Mouse (Mus musculus): ENCODE data around the gene Mks1. TPM values are rescaled to one million over a fixed set of nuclear protein-coding genes. Genes with fewer than 3 reads are reported as not detected.

Mks1 gene
- 16.0 and 19.6 TPM in 2 replicates for polyA plus RNA-seq (2016; fragmentation: Nextera tagmentation; extraction: Ambion mirVana)

DNA sequence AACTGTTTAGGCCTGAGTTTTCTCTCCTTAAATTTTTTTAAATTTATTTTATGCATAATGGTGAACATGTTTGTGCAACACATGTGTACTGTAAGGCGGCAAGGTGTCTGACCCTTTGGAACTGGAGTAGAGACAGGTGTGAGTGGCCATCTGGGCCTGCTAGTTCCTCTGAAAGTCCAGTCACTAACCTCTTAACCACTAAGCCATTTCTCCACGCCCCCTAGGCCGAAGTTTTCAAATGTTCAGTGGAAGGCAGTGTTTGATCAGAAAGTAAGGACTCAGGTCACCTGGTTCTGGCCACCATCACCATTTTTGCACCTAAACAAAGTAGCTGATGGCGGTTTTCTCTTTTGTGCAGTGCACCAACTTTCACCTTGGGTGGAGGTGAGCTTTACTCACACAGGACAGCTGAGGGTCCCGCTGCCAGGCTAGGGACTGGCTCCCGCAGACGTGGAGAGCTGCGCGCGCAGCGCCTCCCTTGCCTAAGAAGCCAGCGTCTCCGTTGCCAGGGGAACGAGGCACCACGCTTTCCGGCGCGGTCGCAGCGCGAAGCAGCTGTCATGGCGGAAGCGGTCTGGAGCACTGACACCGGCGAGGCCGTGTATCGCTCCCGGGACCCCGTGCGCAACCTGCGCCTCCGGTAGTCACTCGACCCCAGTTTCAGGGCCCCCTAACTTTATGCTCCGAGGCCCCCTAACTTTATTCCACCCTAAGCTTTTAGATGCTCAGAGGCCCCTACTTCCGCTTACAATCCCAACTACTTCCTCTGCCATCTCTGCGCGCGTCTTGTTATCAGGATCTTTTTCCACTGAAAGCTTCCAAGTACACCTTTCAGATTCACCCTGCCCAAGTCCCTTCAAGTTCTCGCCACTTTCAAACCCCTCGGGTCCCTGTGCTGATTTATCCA lies at the start of gene Mks1:
Gene Mks1, plus strand, starts transcription at position 526 of the 907 bp plus-strand sequence.
- ATAC-seq (ENCODE audit: low FRiP score), result peak; percentile 96
- peak within 1 kb of the TSS; percentile 73 for H3K27ac ChIP-seq
- 4% methylated on average over 40 of the region's 40 CpGs for WGBS

DNA sequence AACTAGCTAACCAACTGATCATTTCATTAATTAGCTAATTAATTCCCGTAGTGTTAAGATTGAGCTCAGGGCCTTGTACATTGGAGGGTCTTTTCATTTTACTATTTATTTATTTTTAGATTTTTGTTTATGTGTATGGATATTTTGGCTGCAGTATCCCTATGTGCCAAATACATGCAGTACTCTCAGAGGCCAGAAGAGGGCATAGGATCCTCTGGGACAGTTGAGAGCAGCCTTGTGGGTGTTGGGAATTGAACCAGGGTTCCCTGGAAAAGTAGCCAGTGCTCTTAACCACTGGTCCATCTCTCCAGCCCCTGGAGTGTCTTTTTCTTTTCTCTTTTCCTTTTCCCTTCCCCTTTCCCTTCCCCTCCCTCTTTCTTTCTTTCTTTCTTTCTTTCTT lies 47.6 kb upstream of the Mks1 start:
- Histone ChIP-seq H3K4me2 (no peak overlapping the region), H3K4me1 (no peaks in the 10 kb centered on the region), H3K27me3 (0 out of 2 replicates have a peak, but pooled peaks cover 2% of the 10 kb centered on the region), H3K9me3 (no peaks in the 10 kb centered on the region), H3K4me3 (replicated peaks) (no peak overlapping the region), H3K27ac (no peak overlapping the region), H3K9ac (no peak overlapping the region), H3K36me3 (replicated peaks) (no peaks in the 10 kb centered on the region)
- no peak for ATAC-seq (ENCODE audit: low FRiP score)
- WGBS, result 56% methylated on average over 1 of the region's 1 CpGs

More for the DNA sequence above, at the start of gene Mks1:
- H3K4me1 ChIP-seq, result peaks cover 13% of the 10 kb centered on the region
- H3K9me3 ChIP-seq, result no peaks in the 10 kb centered on the region
- peak within 1 kb of the TSS; percentile 80 for H3K4me2 ChIP-seq
- no peaks in the 10 kb centered on the region for H3K27me3 ChIP-seq
- peaks cover 15% of the 10 kb centered on the region for H3K36me3 ChIP-seq (replicated peaks)
- H3K4me3 ChIP-seq (replicated peaks), result peak within 1 kb of the TSS; percentile 52
- peak within 1 kb of the TSS; percentile 63 for H3K9ac ChIP-seq

- 88% methylated on average over 6 of the region's 6 CpGs for WGBS
- Histone ChIP-seq H3K4me1 (peaks cover 5% of the 10 kb centered on the region), H3K4me3 (replicated peaks) (no peak overlapping the region), H3K27ac (no peak overlapping the region), H3K36me3 (replicated peaks) (no peaks in the 10 kb centered on the region), H3K4me2 (no peak overlapping the region), H3K9ac (no peak overlapping the region), H3K9me3 (no peaks in the 10 kb centered on the region), H3K27me3 (no peaks in the 10 kb centered on the region)
- no peak for ATAC-seq (ENCODE audit: low FRiP score)
Observed at GRCm38 (mm10) chr11:87807433-87807832, 45.6 kb upstream of the Mks1 start.

- no peaks in the 10 kb centered on the region for H3K9me3 ChIP-seq
- ATAC-seq (ENCODE audit: low FRiP score), result no peak
- H3K4me2 ChIP-seq, result no peak overlapping the region
- 83% methylated on average over 7 of the region's 7 CpGs for WGBS
- no peak overlapping the region for H3K4me3 ChIP-seq (replicated peaks)
- no peak overlapping the region for H3K27ac ChIP-seq
- H3K27me3 ChIP-seq, result no peaks in the 10 kb centered on the region
- H3K9ac ChIP-seq, result no peak overlapping the region
- peaks cover 5% of the 10 kb centered on the region for H3K4me1 ChIP-seq
- no peaks in the 10 kb centered on the region for H3K36me3 ChIP-seq (replicated peaks)
Observed at GRCm38 (mm10) chr11:87808236-87808635, 44.8 kb upstream of the Mks1 start.

- no peak overlapping the region for H3K27ac ChIP-seq
- no peak for ATAC-seq (ENCODE audit: low FRiP score)
- peaks cover 5% of the 10 kb centered on the region; the same call in 1 of the 2 replicates for H3K27me3 ChIP-seq
- no peak overlapping the region for H3K4me3 ChIP-seq (replicated peaks)
- 62% methylated on average over 4 of the region's 4 CpGs for WGBS
- no peak overlapping the region for H3K4me2 ChIP-seq
- H3K9ac ChIP-seq, result no peak overlapping the region
- H3K36me3 ChIP-seq (replicated peaks), result no peaks in the 10 kb centered on the region
- H3K9me3 ChIP-seq, result no peaks in the 10 kb centered on the region
- H3K4me1 ChIP-seq, result peaks cover 5% of the 10 kb centered on the region
Observed at GRCm38 (mm10) chr11:87811396-87811795, 41.6 kb upstream of the Mks1 start.

DNA sequence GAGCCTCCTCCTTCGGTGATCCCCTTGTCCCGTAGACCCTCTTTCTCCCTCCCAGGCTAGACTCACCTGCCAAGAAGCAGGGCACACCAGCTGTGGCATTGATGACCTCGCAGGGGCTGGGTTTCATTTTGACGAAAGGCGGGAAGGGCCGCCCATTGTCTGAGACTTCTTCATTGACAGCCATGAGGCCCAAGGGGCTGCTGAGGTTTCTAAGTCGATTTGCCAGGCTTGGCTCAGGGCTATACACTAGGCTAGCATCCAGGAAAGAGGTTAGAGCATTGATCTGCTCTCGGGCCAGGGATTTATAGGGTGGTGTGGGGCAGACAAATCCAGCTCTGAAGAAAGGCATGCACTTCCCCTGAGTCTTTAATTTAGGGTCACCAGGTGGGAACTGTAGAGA lies 38.2 kb upstream of the Mks1 start:
- 70% methylated on average over 8 of the region's 8 CpGs for WGBS
- H3K4me1 ChIP-seq, result peaks cover 10% of the 10 kb centered on the region
- no peaks in the 10 kb centered on the region for H3K9me3 ChIP-seq
- no peak overlapping the region for H3K9ac ChIP-seq
- H3K4me3 ChIP-seq (replicated peaks), result no peak overlapping the region
- no peaks in the 10 kb centered on the region for H3K36me3 ChIP-seq (replicated peaks)
- no peak overlapping the region for H3K4me2 ChIP-seq
- H3K27ac ChIP-seq, result no peak overlapping the region
- no peak for ATAC-seq (ENCODE audit: low FRiP score)
- peaks cover 12% of the 10 kb centered on the region; the same call in 1 of the 2 replicates for H3K27me3 ChIP-seq

- H3K9me3 ChIP-seq, result no peaks in the 10 kb centered on the region
- ATAC-seq (ENCODE audit: low FRiP score), result peak; percentile 82
- H3K27me3 ChIP-seq, result peaks cover 12% of the 10 kb centered on the region; the same call in 1 of the 2 replicates
- H3K4me1 ChIP-seq, result peaks cover 5% of the 10 kb centered on the region; the same call in 1 of the 2 replicates
- peak overlapping the region; percentile 63 for H3K4me2 ChIP-seq
- peak overlapping the region; percentile 31 for H3K27ac ChIP-seq
- peak overlapping the region; percentile 55 for H3K9ac ChIP-seq
- H3K36me3 ChIP-seq (replicated peaks), result no peaks in the 10 kb centered on the region
- 4% methylated on average over 31 of the region's 31 CpGs for WGBS
- H3K4me3 ChIP-seq (replicated peaks), result peak overlapping the region; percentile 39
Observed at GRCm38 (mm10) chr11:87816707-87817442, 36.1 kb upstream of the Mks1 start.

DNA sequence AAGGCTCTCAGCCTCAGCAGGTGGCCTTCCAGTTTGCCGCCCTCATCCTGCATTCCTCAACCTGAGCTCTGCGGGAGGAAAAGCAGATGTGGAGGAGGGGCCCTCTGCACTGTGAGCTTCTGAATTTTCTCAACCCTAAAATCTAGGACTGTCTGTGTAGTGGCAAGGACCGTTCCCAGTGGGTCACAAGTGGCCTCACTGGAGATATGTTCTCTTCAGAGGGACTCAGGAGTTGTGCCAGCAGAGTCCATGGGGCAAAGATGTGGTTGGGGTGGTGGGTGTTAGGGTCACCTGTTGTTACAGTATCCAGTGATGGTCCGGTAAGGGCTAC lies 35.6 kb upstream of the Mks1 start:
- WGBS, result 34% methylated on average over 4 of the region's 4 CpGs
- no peaks in the 10 kb centered on the region for H3K9me3 ChIP-seq
- peak overlapping the region; percentile 39 for H3K4me3 ChIP-seq (replicated peaks)
- H3K9ac ChIP-seq, result peak overlapping the region; percentile 55
- peak; percentile 17; the same call in 1 of the 2 replicates for ATAC-seq (ENCODE audit: low FRiP score)
- H3K4me1 ChIP-seq, result peaks cover 5% of the 10 kb centered on the region; the same call in 1 of the 2 replicates
- no peak overlapping the region for H3K27ac ChIP-seq
- H3K27me3 ChIP-seq, result peaks cover 12% of the 10 kb centered on the region; the same call in 1 of the 2 replicates
- H3K36me3 ChIP-seq (replicated peaks), result no peaks in the 10 kb centered on the region
- peak overlapping the region; percentile 63 for H3K4me2 ChIP-seq

GRCm38 (mm10) chr11:87821502-87821901 lies 31.5 kb upstream of the Mks1 start:
- Histone ChIP-seq H3K27me3 (0 out of 2 replicates have a peak, but pooled peaks cover 7% of the 10 kb centered on the region), H3K4me2 (no peak overlapping the region), H3K9ac (no peak overlapping the region), H3K4me1 (peaks cover 5% of the 10 kb centered on the region; the same call in 1 of the 2 replicates), H3K9me3 (no peaks in the 10 kb centered on the region), H3K4me3 (replicated peaks) (no peak overlapping the region), H3K27ac (no peak overlapping the region), H3K36me3 (replicated peaks) (no peaks in the 10 kb centered on the region)
- no peak for ATAC-seq (ENCODE audit: low FRiP score)
- WGBS, result 49% methylated on average over 5 of the region's 5 CpGs

DNA sequence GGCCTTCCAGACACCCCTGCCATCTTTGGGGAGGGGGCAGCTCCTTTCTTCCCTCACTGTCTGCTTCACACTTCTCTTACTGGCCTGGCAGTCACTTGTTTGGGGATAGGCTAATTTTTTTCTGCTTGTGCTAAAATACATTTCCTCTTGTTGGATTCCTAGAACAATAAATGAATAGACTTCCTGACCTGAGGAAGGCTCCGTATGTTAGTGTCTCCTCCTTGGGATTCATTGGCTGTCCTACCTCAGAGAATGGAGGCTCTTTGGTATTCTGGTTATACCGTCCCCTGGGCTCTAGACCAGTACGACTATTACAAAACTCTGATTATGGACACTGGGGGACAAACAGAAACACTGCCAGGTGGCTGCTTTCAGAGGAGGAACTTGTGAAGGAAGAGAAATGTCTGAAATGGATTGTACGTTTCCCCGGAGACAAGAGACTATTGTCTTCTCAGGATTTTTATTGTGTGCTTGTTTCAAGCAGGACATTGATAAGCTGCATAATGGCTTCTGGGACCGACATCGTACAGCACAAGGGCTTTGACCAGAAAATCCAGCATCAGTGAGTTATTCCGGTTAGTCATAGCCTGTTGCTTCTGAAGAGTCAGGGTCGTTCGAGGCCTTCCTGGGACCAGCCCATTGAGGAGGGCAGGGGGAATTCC lies 24.6 kb upstream of the Mks1 start, which contains the start of gene Lpo:
Gene Lpo, minus strand, starts transcription at position 51 of the 662 bp plus-strand sequence.
- Histone ChIP-seq H3K4me1 (peaks cover 11% of the 10 kb centered on the region), H3K27ac (no peak within 1 kb of the TSS), H3K27me3 (peaks cover 3% of the 10 kb centered on the region; the same call in 1 of the 2 replicates), H3K4me2 (no peak within 1 kb of the TSS), H3K4me3 (replicated peaks) (no peak within 1 kb of the TSS), H3K36me3 (replicated peaks) (no peaks in the 10 kb centered on the region), H3K9ac (no peak within 1 kb of the TSS), H3K9me3 (no peaks in the 10 kb centered on the region)
- WGBS, result 28% methylated on average over 10 of the region's 10 CpGs
- no peak for ATAC-seq (ENCODE audit: low FRiP score)

DNA sequence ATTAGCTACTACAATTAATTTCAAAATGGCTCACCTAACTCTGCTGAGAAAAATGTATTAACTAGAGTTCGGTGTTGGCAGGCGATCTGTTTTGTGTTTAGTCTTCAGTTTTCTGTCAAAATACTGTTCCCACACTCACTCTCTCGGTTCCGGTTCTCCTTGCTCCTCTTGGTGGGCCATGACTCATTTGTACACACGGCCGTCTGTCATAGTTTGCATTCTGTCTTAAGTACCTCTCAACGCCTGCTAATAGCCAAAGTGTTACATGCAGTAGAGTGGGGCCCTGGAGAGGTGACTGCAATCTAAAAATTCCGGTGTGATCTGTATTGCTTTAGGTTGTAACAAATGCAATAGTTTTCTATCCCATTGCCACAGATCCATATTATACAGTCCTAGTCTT lies 12.3 kb upstream of the Mks1 start:
- H3K4me2 ChIP-seq, result no peak overlapping the region
- WGBS, result 83% methylated on average over 8 of the region's 8 CpGs
- peaks cover 6% of the 10 kb centered on the region; the same call in 1 of the 2 replicates for H3K27me3 ChIP-seq
- no peak overlapping the region for H3K4me3 ChIP-seq (replicated peaks)
- no peak overlapping the region for H3K27ac ChIP-seq
- ATAC-seq (ENCODE audit: low FRiP score), result no peak
- H3K4me1 ChIP-seq, result no peaks in the 10 kb centered on the region
- no peaks in the 10 kb centered on the region for H3K36me3 ChIP-seq (replicated peaks)
- no peaks in the 10 kb centered on the region for H3K9me3 ChIP-seq
- H3K9ac ChIP-seq, result no peak overlapping the region

- 93% methylated on average over 3 of the region's 3 CpGs for WGBS
- Histone ChIP-seq H3K36me3 (replicated peaks) (no peaks in the 10 kb centered on the region), H3K4me3 (replicated peaks) (no peak overlapping the region), H3K4me2 (no peak overlapping the region), H3K9ac (no peak overlapping the region), H3K27me3 (peaks cover 6% of the 10 kb centered on the region; the same call in 1 of the 2 replicates), H3K9me3 (no peaks in the 10 kb centered on the region), H3K4me1 (no peaks in the 10 kb centered on the region), H3K27ac (no peak overlapping the region)
- no peak for ATAC-seq (ENCODE audit: low FRiP score)
Observed at GRCm38 (mm10) chr11:87841436-87841835, 11.6 kb upstream of the Mks1 start.

Data from forebrain, embryonic 12.5 days (tissue).